Mouse (Mus musculus) forebrain, embryonic 10.5 days (tissue): ENCODE results near the gene Nkx2-5. TPM values are rescaled to one million over a fixed set of nuclear protein-coding genes. Genes with fewer than 3 reads are reported as not detected.

Experiments
- DNase-seq: peaks from one replicate; pipeline ENCODE4 v3.0.0-alpha.2; 2017; ENCODE audit warnings: low spot score; ENCODE audit errors: extremely low spot score
- H3K27ac ChIP-seq: fragments of 300-500 bp; sonication (generic); 2 replicates; pipeline ENCODE4 v1.5.1; 2016; ENCODE audit warnings: mild to moderate bottlenecking
- H3K27me3 ChIP-seq: fragments of 300-500 bp; sonication (generic); 2 replicates; pipeline ENCODE4 v1.6.1; 2016; ENCODE audit warnings: mild to moderate bottlenecking; ENCODE audit not compliant: poor library complexity, severe bottlenecking
- H3K36me3 ChIP-seq: fragments of 300-500 bp; sonication (generic); replicated peaks from 2 replicates; pipeline ENCODE4 v1.6.1; 2016; ENCODE audit warnings: mild to moderate bottlenecking, moderate library complexity
- H3K4me1 ChIP-seq: fragments of 300-500 bp; sonication (generic); 2 replicates; pipeline ENCODE4 v1.6.1; 2016
- H3K4me3 ChIP-seq: fragments of 300-500 bp; sonication (generic); 2 replicates; pipeline ENCODE4 v1.5.1; 2016; ENCODE audit warnings: mild to moderate bottlenecking, moderate library complexity
- H3K9me3 ChIP-seq: fragments of 300-500 bp; sonication (generic); 2 replicates; pipeline ENCODE4 v1.6.1; 2016; ENCODE audit warnings: mild to moderate bottlenecking, moderate library complexity
- WGBS: fragments of 180-500 bp; shearing (Covaris S2); methylation state at CpG from one replicate; pipeline ENCODE4 v1.1.7; 2016; 5-methylcytosine and 5-hydroxymethylcytosine counted together
- polyA plus RNA-seq: library from polyadenylated mRNA; unstranded; fragments of >200 nt; fragmentation: Nextera tagmentation; extraction: Ambion mirVana; gene quantifications from 2 replicates; pipeline ENCODE4 v1.2.1, GENCODE M21; 2016

The Nkx2-5 gene
- polyA plus RNA-seq, 1 experiment from 2014 or later, result not detected

DNA sequence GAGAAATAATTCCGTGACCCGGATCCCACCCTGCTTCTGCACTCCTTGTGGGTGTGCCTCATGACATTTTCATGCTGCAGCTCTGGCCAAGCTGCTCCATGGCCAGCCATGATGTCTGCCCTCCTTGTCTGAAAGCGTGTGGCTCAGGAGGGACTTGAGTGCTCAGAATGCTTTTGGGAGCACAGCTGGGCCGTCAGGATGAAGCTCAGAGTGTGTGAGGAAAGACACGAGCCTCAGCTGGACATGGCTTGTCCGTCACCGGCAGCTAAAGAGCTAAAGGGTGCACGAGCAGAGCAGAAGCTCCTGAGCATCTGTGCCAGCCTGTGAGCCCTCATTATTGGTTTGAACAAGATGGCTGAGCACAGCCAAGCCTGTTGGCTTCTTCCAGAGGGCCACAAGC is 28.7 kb upstream of the Nkx2-5 start:
- Histone ChIP-seq H3K9me3 (no peaks in the 10 kb centered on the region), H3K27ac (no peak overlapping the region), H3K4me3 (no peak overlapping the region), H3K36me3 (no peaks in the 10 kb centered on the region), H3K27me3 (no peaks in the 10 kb centered on the region), H3K4me1 (peaks cover 4% of the 10 kb centered on the region; the same call in 1 of the 2 replicates)
- WGBS, result 77% methylated on average over 8 of the region's 8 CpGs
- DNase-seq, result no peak

DNA sequence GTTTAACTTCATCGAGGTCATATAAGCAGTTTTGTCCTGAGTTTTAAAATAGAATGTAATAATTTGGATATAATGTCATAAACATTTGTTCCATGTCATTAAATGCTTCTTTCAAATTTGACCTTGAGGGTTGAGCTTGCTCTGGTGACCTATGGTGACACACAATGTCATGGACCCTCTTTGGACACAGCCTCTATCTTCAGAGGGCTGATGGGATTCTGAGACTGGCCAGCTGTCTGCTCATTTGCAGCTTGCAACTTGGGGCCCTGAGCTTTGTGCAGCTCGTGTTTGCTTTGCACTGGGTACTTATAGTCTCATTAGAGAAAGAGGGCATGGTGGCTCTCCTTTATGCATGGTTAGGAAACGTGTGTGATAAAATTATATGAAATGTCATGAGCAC is 28.1 kb upstream of the Nkx2-5 start:
- Histone ChIP-seq H3K27ac (no peak overlapping the region), H3K27me3 (no peaks in the 10 kb centered on the region), H3K4me1 (peaks cover 4% of the 10 kb centered on the region; the same call in 1 of the 2 replicates), H3K36me3 (no peaks in the 10 kb centered on the region), H3K9me3 (no peaks in the 10 kb centered on the region), H3K4me3 (no peak overlapping the region)
- no peak for DNase-seq
- WGBS, result 75% methylated on average over 3 of the region's 3 CpGs

DNA sequence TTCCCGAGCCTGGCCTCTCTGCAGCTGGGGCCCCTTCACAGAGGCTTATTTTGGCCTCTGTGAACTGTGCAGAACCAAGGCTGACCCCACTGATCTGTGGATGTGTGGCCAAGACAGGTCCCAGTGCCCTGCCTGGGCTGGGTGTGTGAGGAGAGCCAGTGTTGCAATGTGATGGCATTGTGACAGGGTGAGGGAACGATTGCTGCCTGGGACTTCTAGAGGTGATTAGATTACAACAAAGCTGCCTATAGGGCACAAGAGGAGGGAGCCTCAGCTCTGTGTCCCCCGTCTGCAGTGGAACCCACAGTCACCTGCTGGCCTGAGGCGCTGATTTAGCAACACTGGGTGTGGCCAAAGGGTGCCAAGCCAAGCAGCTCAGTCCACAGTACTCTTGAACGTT is 23.9 kb upstream of the Nkx2-5 start:
- DNase-seq, result no peak
- WGBS, result 24% methylated on average over 5 of the region's 5 CpGs
- H3K9me3 ChIP-seq, result no peaks in the 10 kb centered on the region
- peaks cover 4% of the 10 kb centered on the region; the same call in 1 of the 2 replicates for H3K4me1 ChIP-seq
- no peaks in the 10 kb centered on the region for H3K27me3 ChIP-seq
- H3K4me3 ChIP-seq, result no peak overlapping the region
- H3K27ac ChIP-seq, result no peak overlapping the region
- no peaks in the 10 kb centered on the region for H3K36me3 ChIP-seq

DNA sequence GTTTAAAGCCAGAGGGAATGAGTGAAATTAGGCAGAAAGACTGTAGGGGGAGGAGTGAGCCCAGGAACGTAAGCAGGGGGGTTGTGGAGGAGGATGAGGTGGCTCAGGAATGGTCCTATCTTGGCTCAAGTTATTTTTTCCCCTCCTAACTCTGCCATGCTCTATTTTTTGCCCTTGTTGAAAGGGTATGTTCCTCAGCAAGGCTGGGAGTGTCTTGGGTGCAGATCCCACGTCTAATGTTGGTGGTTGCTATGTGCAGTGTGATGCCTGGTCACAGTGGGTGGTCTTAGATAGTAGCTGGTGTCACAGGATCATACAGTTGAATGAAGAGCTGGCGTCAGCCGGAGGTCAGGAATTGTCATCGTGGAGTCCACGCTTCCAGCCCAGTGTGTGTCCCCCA is 20.3 kb upstream of the Nkx2-5 start:
- no peaks in the 10 kb centered on the region for H3K36me3 ChIP-seq
- no peak for DNase-seq
- peaks cover 4% of the 10 kb centered on the region; the same call in 1 of the 2 replicates for H3K4me1 ChIP-seq
- H3K4me3 ChIP-seq, result no peak overlapping the region
- H3K27me3 ChIP-seq, result peaks cover 23% of the 10 kb centered on the region
- peaks cover 7% of the 10 kb centered on the region; the same call in 1 of the 2 replicates for H3K9me3 ChIP-seq
- no peak overlapping the region for H3K27ac ChIP-seq
- WGBS, result 75% methylated on average over 6 of the region's 6 CpGs

DNA sequence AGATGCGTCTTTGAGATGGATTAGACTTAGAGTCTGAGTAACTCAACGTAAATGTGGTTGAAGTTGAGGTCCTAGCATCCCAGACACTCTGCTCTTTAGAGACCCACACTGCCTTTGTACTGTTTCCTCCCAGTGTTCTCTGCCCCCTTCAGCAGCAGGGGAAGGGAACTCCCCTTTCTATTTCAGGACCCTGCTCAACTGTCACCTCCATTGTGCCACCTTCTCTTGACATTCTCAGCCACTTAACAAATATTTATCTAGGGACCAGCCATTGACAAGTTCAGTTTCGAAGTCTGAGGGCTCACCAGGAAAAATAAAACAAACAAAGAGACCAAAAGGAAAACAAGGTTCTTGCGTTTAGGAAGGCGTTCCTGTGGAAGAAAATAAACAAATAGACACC is 19.5 kb upstream of the Nkx2-5 start:
- DNase-seq, result no peak
- Histone ChIP-seq H3K27me3 (peaks cover 31% of the 10 kb centered on the region), H3K4me1 (peaks cover 4% of the 10 kb centered on the region; the same call in 1 of the 2 replicates), H3K4me3 (no peak overlapping the region), H3K27ac (no peak overlapping the region), H3K36me3 (no peaks in the 10 kb centered on the region), H3K9me3 (peaks cover 7% of the 10 kb centered on the region; the same call in 1 of the 2 replicates)
- WGBS, result 74% methylated on average over 5 of the region's 5 CpGs

DNA sequence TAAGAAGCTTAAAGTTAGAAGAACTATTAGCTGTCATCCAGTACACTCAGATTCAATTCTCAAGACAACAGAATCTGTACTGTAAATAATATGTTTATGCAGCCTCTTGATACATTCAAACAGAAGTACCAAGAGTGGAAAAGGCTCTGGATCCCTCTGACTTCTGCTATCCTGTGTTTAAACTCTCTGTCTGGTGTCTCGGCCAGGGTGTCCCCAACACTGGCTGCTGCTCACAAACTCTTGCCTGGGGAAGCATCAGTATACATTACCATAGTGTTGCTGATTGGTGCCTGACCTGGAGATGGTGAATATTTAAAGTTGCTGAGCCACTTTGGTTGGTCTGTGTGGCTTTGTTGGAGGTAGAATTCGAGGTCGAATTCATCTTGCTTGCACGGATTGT is 17.0 kb upstream of the Nkx2-5 start:
- Histone ChIP-seq H3K9me3 (peaks cover 7% of the 10 kb centered on the region; the same call in 1 of the 2 replicates), H3K27me3 (peaks cover 57% of the 10 kb centered on the region), H3K36me3 (no peaks in the 10 kb centered on the region), H3K4me3 (no peak overlapping the region), H3K27ac (no peak overlapping the region), H3K4me1 (no peaks in the 10 kb centered on the region)
- 78% methylated on average over 4 of the region's 4 CpGs for WGBS
- DNase-seq, result no peak

DNA sequence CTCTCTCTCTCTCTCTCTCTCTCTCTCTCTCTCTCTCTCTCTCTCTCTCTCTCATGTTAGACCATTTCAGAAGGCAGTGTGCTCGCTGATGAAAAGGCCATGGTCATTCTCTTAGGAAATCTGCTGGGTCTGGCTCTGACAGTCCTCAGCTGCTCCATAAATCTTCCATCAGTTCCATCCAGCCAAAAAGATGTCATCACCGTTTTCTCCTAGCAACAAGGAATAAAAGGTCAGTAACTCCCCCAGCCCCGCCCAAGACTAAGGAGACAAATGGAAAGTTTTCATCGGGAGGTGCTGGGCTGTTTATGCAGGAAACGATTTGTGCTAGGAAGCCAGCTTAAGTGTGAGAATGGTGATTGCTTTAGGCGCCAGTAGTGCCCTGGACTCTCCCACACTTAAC is 16.6 kb upstream of the Nkx2-5 start:
- Histone ChIP-seq H3K36me3 (no peaks in the 10 kb centered on the region), H3K4me3 (no peak overlapping the region), H3K4me1 (no peaks in the 10 kb centered on the region), H3K27ac (no peak overlapping the region), H3K9me3 (peaks cover 7% of the 10 kb centered on the region; the same call in 1 of the 2 replicates), H3K27me3 (peaks cover 61% of the 10 kb centered on the region)
- 40% methylated on average over 6 of the region's 6 CpGs for WGBS
- DNase-seq, result no peak

DNA sequence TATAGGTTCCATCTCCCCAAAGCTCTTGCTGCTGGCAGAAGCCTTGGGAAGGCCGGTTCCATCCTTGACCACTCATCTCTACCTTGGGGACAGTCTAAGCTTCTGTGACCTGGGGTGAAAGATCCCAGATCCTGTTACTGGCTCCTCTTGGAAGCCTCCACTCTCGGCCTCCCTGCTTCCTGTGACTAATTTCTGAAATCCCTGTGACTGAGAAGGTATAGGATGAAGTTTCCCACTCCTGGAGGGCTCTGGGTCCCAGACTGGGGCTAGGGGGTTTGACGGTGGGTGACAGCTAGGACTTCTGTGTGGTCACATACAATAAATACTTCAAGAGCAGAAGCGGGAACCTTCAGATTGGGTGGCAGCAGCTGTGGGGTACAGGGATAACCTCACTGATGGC is 16.1 kb upstream of the Nkx2-5 start:
- Histone ChIP-seq H3K36me3 (no peaks in the 10 kb centered on the region), H3K4me1 (no peaks in the 10 kb centered on the region), H3K4me3 (no peak overlapping the region), H3K27ac (no peak overlapping the region), H3K27me3 (peaks cover 66% of the 10 kb centered on the region), H3K9me3 (peaks cover 7% of the 10 kb centered on the region; the same call in 1 of the 2 replicates)
- no peak for DNase-seq
- 57% methylated on average over 4 of the region's 4 CpGs for WGBS

DNA sequence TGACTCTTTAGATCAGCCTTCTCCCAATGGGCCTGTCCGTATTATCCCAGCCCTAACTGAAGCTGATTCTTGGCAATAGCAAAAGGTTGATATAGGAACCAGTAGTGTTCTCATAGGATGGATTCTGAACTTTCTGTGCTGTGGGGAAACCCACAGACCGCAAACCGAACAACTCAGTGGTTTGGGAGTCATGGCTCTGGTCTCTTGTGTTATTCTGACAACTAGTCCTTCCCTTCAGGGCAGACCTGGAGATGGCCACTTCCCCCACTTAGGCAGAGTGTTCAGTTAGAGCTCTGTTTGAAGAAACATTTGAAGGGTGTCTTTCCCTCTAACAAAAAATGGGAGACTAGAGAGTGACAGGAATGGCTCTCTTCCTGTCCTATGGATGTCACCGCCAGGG is 7.5 kb upstream of the Nkx2-5 start:
- no peaks in the 10 kb centered on the region for H3K9me3 ChIP-seq
- no peak for DNase-seq
- WGBS, result 3% methylated on average over 4 of the region's 4 CpGs
- H3K36me3 ChIP-seq, result no peaks in the 10 kb centered on the region
- no peak overlapping the region for H3K27ac ChIP-seq
- no peak overlapping the region for H3K4me3 ChIP-seq
- H3K27me3 ChIP-seq, result peaks cover 98% of the 10 kb centered on the region
- peaks cover 16% of the 10 kb centered on the region for H3K4me1 ChIP-seq

DNA sequence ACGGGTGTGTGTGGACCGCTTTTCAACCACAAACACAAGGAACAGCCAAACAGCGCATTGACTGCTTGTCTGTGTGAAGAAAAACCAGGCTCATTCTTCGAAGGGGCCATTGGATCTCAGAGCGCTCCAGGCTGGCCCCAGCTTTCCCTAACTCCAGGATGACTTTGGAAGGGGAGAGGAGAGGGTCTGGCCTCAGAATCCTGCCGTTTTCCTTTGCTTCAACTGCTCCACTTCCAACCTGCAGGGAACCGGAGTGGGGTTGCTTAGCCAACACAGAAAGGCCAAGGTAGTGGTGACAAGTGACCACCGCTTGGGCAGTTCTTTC is 6.3 kb upstream of the Nkx2-5 start:
- DNase-seq, result no peak
- H3K36me3 ChIP-seq, result no peaks in the 10 kb centered on the region
- no peaks in the 10 kb centered on the region for H3K9me3 ChIP-seq
- WGBS, result 3% methylated on average over 8 of the region's 8 CpGs
- peaks cover 16% of the 10 kb centered on the region for H3K4me1 ChIP-seq
- H3K27ac ChIP-seq, result no peak overlapping the region
- H3K27me3 ChIP-seq, result peaks cover 98% of the 10 kb centered on the region
- H3K4me3 ChIP-seq, result peak overlapping the region; percentile 36

DNA sequence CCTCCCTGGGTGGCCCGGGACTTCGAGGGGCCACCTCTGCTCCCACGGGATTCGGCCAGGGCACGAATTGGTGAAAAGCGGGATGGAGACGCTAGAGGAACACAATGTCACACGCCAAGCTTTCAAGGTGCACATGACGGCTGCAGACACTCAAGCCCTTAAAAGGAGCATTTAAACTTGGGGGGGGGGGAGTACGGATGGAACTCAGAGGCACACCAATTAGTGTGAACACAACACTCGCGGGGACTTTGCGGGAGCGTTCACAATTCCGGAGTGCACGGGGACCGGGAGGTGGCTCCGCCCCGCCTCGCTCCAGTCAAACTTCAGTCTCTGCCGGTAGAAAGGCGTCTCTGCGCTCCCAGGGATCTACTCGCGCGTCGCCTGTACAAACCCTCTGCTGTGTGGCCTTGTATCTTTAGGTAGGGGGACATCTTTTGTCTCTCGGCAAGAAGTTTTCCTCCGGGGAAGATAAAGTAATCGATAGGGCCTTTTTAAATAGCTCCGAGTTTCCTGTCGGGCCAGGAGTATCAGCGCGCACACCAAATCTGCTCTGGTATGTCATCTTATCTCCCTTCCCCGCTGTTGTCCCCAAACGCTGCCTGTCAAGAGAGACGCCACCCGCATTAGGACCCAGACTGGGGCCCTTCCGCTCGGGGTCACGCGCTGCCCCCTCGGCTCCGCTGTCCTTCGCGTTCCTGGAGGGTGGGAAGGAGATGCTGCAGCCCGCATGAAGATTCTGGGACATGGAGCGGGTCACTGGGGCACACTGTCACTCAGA is 5.7 kb upstream of the Nkx2-5 start:
- peak; percentile 48 for DNase-seq
- Histone ChIP-seq H3K4me1 (peaks cover 16% of the 10 kb centered on the region), H3K27ac (no peak overlapping the region), H3K27me3 (peaks cover 98% of the 10 kb centered on the region), H3K36me3 (no peaks in the 10 kb centered on the region), H3K9me3 (no peaks in the 10 kb centered on the region), H3K4me3 (peak overlapping the region; percentile 36)
- under 1% methylated on average over 48 of the region's 48 CpGs for WGBS

DNA sequence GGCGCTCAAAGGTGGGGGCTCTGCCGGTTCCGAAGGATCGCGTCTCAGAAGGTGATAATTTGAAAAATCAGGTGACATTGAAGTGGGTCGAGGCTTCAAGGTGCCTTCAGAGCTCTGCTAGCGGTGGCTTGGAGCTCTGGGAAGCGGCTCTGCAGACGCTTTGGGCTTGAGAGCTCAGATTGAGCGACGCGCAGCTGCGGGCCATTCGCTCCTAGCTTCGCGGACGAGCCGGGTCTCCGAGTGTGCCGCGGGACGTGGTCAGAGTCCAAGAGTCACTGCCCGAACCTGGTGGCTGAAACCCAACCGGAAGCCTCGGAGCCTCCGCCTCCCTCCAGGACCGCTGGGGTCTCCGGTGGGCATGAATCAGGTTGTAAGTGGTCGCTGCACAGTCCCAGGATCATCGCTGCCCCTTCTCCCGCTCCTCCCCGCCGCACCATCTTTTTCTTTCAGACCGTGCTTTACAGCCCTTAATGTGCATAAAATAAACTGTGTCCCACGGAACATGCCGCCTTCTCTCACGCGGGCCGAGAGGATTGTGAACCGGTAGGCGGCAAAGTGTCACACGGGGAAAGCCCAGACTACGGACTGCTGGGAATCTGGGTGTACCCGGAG is 5.0 kb upstream of the Nkx2-5 start:
- under 1% methylated on average over 44 of the region's 44 CpGs for WGBS
- H3K27me3 ChIP-seq, result peaks cover 98% of the 10 kb centered on the region
- no peaks in the 10 kb centered on the region for H3K36me3 ChIP-seq
- peak; percentile 52 for DNase-seq
- no peak overlapping the region for H3K27ac ChIP-seq
- peaks cover 16% of the 10 kb centered on the region for H3K4me1 ChIP-seq
- H3K4me3 ChIP-seq, result peak overlapping the region; percentile 36
- no peaks in the 10 kb centered on the region for H3K9me3 ChIP-seq

DNA sequence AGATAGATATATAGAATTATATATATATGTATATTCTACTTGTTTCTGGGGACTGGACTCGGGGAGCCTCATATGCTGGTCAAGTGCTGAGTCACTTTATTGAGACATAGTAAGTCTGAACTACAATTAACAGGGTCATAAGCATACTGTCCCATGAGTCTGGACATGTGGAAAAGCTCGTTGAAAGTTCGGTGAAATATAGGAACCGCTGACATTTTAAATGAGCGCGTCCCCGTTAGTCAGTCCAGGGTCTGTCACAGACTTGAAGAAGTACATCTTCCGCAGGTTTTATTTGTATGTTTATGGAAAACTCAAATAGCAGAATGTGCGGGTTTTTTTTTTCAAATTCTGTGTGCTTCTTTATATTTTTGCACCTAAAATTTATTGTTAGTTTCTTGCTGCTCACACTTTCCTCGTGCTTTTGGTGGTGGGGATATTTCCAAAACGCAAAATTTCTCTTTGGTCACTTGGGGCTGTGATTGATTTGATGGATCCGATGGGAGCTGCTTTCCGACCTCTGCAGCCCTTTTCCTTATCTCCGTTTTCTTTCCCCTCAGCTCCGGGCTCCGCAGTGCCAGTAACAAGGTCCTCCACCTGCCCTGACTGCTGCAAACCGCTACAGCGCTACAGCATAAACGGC is 4.4 kb upstream of the Nkx2-5 start:
- Histone ChIP-seq H3K27me3 (peaks cover 98% of the 10 kb centered on the region), H3K36me3 (no peaks in the 10 kb centered on the region), H3K9me3 (no peaks in the 10 kb centered on the region), H3K4me1 (peaks cover 22% of the 10 kb centered on the region), H3K4me3 (peak overlapping the region; percentile 36), H3K27ac (no peak overlapping the region)
- 2% methylated on average over 19 of the region's 19 CpGs for WGBS
- no peak for DNase-seq
